Mouse (Mus musculus) 3134 (cell line): ENCODE data around the gene Srebf2.

ENCODE experiments used
- DNase-seq: peaks from one replicate; pipeline ENCODE4 v3.0.0-alpha.2; 2011; ENCODE audit warnings: low spot score; ENCODE audit not compliant: insufficient read length; ENCODE audit errors: extremely low read depth

The Srebf2 gene

GRCm38 (mm10) chr15:82204680-82205371 is 57.8 kb downstream of the Srebf2 start:
- DNase-seq: no peak

GRCm38 (mm10) chr15:82206365-82207104 is 59.6 kb downstream of the Srebf2 start:
- no peak for DNase-seq

GRCm38 (mm10) chr15:82207105-82207459 is 60.1 kb downstream of the Srebf2 start:
- DNase-seq: no peak

GRCm38 (mm10) chr15:82207504-82208219 is 60.7 kb downstream of the Srebf2 start:
- no peak for DNase-seq

GRCm38 (mm10) chr15:82208307-82208706 is 61.3 kb downstream of the Srebf2 start:
- DNase-seq: no peak

GRCm38 (mm10) chr15:82209295-82210050 is 62.5 kb downstream of the Srebf2 start:
- DNase-seq: no peak

- DNase-seq: no peak
Observed at GRCm38 (mm10) chr15:82210801-82211200, 63.8 kb downstream of the Srebf2 start.

- DNase-seq: no peak
Observed at GRCm38 (mm10) chr15:82211281-82211680, 64.3 kb downstream of the Srebf2 start.

GRCm38 (mm10) chr15:82211911-82212751 is 65.2 kb downstream of the Srebf2 start:
- no peak for DNase-seq

GRCm38 (mm10) chr15:82212752-82213063 is 65.7 kb downstream of the Srebf2 start, which contains the start of gene Shisa8:
Gene Shisa8, minus strand, starts transcription at chr15:82212815.
- no peak for DNase-seq

GRCm38 (mm10) chr15:82213222-82213621 is 66.2 kb downstream of the Srebf2 start:
- DNase-seq: no peak

GRCm38 (mm10) chr15:82215332-82216046 is 68.5 kb downstream of the Srebf2 start:
- no peak for DNase-seq

GRCm38 (mm10) chr15:82216142-82216827 is 69.3 kb downstream of the Srebf2 start:
- DNase-seq: no peak

- no peak for DNase-seq
Observed at GRCm38 (mm10) chr15:82217039-82217438, 70.1 kb downstream of the Srebf2 start.

- DNase-seq: no peak
Observed at GRCm38 (mm10) chr15:82217980-82218379, 71.0 kb downstream of the Srebf2 start.

GRCm38 (mm10) chr15:82218778-82219666 is 72.0 kb downstream of the Srebf2 start:
- no peak for DNase-seq

GRCm38 (mm10) chr15:82220003-82220675 is 73.2 kb downstream of the Srebf2 start:
- DNase-seq: no peak
